Mouse (Mus musculus) megakaryocyte, adult 5-6 weeks (primary cell): Measurements from ENCODE around the gene Ptpn3. TPM values are rescaled to one million over a fixed set of nuclear protein-coding genes. Genes with fewer than 3 reads are reported as not detected.

Experiments used
- ATAC-seq: 2 replicates; pipeline ENCODE4 v1.8.0; 2016; ENCODE audit warnings: mild to moderate bottlenecking, inconsistent platforms; ENCODE audit not compliant: poor library complexity, severe bottlenecking
- total RNA-seq, 2 experiments: library from RNA; stranded (forward) in 1 of 2; stranded (reverse) in 1 of 2; fragments of 153-499, 151-499 nt in 1 of 2; fragments of 221-1000, 200-1000 nt in 1 of 2; gene quantifications; 2 replicates each; pipeline versions ENCODE4 v1.2.3 to v1.2.4; 2015 to 2017

The Ptpn3 gene
- total RNA-seq, 2 experiments from 2014 or later: 0.13 to 0.59 TPM

DNA sequence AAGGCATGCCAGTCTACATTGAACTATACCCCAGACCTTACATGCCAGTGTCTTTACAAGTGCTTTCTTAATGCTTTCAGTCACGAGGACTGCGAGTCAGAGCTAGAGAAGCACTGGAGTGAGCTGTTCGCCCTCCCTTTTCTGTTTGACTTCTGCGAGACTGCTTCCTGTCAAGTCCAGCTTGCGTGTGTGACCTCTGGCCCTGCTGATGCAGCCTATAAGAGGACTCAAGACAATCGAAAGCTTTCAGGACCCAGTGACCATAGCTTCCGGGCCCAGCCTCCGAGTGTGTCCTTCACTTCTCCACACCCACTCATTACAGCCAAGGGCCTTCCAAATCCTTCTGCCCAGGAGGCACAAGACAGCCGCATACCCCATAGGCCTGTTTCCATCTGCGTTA, 126.3 kb downstream of the Ptpn3 start:
- no peak for ATAC-seq

DNA sequence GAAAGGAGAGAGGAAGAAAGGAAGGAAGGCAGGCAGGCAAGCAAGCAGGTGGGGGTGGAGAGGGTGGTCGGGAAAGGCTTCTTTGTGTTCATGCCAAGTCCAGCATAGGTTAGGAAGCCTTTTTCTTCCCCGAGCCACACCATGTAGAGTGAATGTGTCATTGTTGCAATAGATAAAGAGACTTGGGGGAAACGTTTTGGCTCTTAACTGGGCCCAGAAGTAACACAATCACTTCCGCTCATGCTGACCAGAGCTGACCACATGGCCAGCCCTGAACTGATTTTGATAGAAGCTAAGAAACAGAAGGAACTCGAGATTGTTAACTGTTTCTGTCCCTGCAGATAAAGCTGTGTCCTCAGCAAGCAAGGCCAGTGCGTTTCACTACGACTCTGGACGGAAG, 128.8 kb downstream of the Ptpn3 start:
- ATAC-seq: no peak

DNA sequence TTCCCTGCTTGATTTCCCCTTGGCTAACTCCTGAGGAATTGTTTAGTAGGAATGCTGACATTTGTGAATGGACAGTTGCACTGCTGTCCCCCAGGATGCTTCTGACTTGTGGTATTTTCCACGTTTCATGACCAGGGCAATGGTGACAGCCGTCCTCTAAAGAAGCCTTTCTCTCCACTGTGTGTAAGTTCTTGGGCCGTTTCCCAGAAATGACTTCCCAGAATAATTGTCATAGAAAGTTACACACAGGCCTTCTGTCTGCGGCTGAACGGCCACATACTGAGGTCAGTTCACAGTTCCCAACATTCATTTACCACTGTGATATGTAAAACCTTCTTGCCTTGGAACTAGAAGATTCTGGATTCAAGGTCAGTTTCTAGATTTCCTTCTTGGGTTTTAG, 129.8 kb downstream of the Ptpn3 start:
- no peak for ATAC-seq

- no peak for ATAC-seq
Measured at GRCm38 (mm10) chr4:57168680-57169079, 133.0 kb downstream of the Ptpn3 start.

- no peak for ATAC-seq
Measured at GRCm38 (mm10) chr4:57168277-57168676, 133.4 kb downstream of the Ptpn3 start.

DNA sequence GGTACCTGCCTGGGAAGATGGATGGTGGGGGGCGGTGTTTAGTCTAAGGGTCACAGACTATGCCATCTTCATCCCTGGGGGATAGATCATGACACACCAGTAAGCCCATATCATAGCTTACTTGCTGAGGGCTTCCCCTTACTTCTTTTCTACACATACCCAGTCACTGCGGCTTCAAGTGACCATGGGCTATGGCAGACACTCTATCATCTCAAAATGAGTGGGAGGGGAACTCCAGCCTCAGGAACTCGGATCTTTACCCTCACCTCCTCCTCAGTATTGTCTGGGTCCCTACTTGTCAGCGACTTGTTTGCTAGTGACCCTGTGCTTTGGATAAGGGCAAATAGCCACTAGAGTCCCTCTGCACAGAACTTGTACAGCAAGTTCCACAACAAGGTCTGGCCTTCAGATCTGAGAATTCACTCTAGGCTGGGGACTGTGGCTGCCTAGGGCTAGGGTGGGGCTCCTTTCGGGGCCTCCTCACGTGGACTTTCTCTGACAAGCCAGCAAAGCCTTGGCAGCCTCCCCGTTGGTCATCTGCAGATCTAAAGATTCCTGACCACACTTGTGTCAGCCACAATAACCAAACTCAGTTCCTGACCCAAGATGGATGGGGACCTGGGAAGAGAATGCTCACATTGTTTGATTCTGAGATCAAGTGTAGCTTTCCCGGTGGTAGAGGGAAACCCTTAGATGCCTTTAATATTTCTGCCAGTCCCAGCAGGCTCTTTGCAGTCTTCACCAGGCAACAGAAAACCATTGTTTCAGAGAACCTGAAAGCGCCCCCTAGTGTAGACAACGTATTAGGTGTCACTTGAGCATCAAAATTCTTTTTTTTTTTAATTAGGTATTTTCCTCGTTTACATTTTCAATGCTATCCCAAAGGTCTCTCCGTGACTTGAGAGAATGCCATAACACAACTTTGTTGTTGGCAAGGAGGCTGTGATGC, 134.4 kb downstream of the Ptpn3 start:
- no peak for ATAC-seq

- ATAC-seq: no peak
Measured at GRCm38 (mm10) chr4:57165654-57166053, 136.0 kb downstream of the Ptpn3 start.

- no peak for ATAC-seq
Measured at GRCm38 (mm10) chr4:57164578-57165210, 136.9 kb downstream of the Ptpn3 start.

DNA sequence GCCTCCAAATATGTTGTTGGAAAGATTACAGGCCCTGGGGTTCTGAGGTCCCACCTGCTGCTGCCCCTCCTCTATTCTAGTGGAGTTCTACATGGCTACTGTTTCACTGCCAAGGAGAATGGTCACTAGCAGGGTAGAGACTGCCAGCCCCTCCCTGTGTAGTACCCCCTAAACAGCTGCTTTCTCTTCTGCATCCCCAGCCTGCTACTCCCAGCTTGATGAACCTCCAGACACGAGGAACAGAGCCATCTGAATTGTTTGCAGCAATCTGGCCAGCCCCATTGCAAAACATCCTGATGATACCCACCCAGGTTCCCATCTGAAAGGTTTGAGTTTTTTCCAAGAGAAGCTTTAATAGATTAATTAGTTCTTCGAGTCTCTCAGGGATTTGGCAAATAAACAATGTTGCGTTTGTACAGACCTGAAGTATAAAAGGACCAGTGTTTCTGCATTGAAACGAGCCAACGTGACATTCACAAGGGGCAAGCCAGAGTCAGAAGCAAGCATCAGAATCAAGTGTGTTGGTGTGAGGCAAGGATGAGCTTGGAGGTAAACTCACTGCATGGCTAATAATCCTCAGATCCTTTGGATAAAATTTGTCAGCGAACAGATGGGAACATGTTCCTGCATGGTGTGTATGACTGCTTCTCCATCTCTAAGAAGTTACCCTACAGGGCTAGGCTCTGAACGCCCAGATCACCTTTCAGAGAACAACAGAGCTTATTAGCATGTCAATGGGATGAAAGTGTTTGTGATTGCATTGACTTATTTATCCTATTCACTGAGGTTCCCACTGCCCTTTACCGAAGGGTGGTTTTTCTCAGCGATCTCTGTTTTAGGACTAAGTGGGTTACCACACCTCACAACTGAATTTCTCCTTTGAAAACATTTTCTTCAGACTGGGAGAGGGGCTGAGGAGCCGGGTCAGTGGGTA, 138.6 kb downstream of the Ptpn3 start:
- no peak for ATAC-seq

GRCm38 (mm10) chr4:57160571-57160970, 141.1 kb downstream of the Ptpn3 start:
- no peak for ATAC-seq

- ATAC-seq: no peak
Measured at GRCm38 (mm10) chr4:57156549-57157169, 145.0 kb downstream of the Ptpn3 start.

GRCm38 (mm10) chr4:57153838-57154237, 147.8 kb downstream of the Ptpn3 start:
- no peak for ATAC-seq

DNA sequence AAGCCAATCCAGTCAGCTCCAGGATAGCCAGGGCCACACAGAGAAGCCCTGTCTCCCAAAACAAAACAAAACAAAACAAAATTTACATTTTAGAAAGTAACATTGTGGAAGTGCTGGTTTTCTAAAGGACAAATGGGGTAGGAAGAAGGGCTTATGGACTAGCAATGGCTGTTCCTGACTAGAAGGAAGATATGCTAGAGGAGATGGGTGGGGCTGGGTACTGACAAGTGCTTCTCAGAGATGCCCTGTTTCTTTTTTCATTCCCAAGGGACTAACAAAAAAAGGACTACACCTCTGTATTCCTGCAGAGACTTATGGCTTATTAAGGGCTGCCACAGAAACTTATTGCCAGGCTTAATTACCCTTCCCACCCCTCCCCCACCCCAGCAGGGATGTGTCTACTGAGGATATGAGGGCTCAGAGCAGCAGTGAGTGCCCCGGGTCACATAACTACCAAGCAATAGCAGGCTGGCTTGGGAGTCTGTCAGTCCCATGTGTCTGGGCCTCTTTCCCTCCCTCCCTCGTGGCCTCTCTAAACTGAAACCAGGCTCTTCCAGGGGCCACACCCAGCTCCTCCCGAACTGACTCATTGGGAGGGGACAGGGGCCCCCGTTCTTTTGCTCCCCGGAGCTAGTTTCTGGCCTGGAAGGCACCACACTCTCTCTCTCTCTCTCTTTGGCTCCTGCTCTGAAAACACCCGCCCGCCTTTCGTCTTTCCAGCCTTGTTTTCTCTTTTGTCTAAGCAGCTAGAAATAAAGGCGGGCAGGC, 148.4 kb downstream of the Ptpn3 start:
- ATAC-seq: no peak

DNA sequence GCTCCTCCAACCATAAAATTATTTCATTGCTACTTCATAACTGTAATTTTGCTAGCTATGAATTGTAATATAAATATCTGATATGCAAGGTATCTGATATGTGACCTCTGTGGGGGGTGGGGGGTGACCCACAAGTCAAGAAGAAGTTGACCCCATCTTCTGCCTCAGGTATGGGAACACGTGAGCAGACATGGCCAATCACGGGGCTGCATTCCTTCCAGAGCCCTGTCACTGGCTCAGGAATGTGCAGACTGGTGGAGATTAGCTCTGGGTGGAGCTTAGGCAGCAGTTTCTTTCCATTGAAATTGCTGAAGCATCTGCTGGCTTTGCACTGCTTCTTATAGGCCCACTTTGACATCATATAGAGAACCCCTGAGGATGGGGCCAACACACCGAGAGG, 153.5 kb downstream of the Ptpn3 start:
- ATAC-seq: no peak

DNA sequence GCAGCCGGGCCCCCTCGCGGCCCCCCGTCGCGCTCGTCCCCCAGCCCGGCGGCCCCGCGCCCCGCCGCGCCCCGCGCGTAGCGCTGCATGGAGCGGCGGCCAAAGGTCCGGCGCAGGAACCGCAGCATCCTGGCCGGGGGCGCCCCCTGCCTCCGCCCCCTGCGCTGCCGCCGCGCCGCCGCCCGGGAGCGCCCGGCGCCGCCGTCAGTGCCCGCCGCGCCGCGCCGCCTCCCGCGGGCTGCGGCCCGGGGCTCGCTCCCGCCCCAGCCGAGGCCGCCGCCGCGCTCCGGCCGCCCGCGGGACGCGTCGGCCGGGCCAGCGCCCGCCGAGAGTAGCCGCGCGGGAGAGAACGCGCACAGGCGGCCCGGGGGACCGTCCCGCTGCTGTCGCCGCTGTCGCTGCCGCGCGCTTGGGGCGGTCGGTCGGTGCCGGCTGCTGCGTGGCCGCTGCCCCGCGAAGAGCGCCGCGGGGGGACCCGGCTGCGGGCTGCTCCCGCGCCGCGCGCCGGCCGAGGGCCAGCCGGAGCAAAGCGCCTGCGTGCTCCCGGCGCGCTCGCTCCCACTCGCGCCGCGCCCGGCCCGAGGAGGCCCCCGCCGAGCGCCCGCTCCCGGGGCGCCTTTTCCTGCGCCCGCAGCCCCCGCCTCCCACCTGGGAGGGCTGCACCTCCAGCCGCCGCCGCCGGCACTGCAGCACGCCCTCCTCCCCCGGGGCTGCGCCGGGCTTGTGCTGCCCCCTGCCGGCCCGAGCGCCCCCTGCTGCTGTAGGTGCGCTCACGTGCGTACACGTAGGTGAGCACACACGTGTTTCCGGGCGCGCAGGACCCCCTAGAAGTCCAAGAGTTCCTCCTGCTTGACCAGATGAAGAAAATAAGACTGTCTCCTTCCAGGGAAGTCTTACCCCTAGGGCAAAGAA, 158.4 kb downstream of the Ptpn3 start, which contains the start of gene Epb41l4b:
Epb41l4b (minus strand) TSS at position 412 of the 912 bp plus-strand sequence.
- peak; percentile 95 for ATAC-seq

- ATAC-seq: 0 out of 2 replicates have a peak, but pooled peaks have one; percentile 16
Measured at GRCm38 (mm10) chr4:57142374-57143025, 159.1 kb downstream of the Ptpn3 start.

GRCm38 (mm10) chr4:57141908-57142361, 159.7 kb downstream of the Ptpn3 start:
- ATAC-seq: no peak
